Mouse (Mus musculus) cerebellum, adult 9-11 months (tissue): ENCODE measurements around the gene Ildr1.

ENCODE experiments used
- DNase-seq: peaks from one replicate; pipeline ENCODE4 v3.0.0; 2022

Ildr1 gene

DNA sequence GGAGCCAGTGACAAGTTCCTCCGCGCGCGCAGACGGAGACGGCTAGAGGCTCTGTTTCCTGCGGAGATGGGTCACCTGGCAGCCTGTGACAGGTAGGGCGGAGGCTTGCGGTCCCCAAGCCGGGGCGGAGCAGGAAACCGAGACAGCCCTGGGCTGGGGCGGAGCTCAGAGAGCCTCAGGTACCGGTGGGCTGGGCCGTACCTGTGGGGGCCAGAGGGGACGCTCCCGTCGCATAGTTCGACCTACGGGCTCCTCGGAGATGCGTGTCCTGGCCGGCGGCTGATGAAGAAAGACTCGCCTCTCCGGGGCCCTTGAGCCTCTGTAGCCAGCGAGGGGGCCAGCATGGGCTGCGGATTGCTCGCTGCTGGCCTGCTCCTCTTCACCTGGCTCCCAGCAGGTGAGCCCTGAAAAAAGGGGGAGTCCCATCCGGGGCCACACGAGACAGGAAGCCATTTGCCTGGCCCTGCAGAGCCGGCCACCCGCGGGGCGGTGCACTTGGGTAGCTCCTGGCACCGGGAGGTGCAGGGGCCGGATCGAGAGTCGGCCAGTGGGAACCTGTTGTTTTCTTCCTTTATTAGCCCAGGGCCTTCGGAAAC lies at the start of gene Ildr1:
Gene Ildr1, plus strand, starts transcription at position 161 of the 596 bp plus-strand sequence.
- no peak for DNase-seq

DNA sequence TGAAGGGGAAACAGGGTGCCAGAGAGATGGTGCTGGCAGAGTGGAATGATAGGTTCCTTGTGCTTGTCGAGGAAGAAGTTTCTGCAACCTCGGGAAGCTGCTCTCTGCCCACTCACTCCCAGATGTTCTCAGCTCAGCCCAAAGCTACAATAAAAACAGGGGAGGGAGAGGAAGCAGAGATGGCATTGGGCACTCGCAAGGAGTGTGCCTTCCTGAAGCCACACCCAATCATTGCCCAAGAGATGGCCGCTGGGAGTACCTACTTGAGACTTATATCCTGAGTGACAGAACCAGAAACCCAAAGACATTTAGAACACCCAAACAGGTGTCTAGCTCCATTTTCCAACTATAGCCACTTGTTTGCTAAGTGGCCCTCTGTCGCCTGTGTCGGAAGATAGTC lies 48.7 kb upstream of the Ildr1 start:
- no peak for DNase-seq

DNA sequence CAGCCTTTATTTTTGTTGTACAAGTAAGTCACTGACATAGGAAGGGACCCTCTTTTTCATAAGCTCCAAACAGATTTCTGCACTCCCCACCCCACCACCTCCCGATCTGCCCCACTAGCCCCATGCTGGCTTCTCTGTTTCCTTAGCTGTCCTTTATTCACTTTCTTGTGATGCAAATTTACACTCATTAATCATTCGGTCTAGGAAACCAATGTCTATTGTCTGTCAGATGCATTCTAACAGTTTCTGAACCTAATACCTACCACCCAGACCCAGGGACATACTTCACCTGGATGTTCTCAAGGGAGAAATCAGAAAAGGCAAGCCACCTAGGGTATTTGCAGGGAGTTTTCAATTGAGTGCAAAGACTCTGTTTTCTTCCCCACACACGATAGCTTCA lies 44.5 kb upstream of the Ildr1 start:
- no peak for DNase-seq

- no peak for DNase-seq
These were observed 43.3 kb upstream of the Ildr1 start for GRCm38 (mm10) chr16:36650511-36650910.

DNA sequence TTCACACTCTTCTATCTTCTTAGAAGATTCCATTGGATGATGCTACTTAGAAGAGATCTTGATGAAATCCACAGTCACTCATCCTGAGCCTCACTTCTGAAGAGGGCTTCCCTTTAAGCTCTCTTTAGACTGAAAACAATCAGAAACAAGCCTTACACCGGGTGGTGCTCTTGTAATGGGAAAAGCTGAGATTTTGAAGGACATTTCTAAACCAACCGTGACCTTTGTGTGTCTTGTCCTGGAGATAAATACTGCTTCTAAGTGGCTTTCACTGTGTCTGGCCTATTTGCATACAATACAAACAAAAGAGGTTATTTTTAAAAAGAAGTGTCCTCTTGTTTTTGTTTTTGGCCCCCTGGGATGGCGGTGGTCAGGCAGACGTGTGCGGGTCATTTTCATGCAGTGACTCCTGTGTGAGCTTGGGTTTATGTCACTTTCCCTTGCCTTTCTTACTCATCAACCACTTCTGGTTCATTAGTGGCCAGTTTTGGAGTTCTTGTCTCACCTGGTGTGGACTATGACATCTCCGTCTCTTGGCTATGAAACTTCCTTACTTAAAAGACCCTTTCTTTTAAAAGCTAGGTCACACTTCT lies 42.5 kb upstream of the Ildr1 start:
- DNase-seq, result no peak

DNA sequence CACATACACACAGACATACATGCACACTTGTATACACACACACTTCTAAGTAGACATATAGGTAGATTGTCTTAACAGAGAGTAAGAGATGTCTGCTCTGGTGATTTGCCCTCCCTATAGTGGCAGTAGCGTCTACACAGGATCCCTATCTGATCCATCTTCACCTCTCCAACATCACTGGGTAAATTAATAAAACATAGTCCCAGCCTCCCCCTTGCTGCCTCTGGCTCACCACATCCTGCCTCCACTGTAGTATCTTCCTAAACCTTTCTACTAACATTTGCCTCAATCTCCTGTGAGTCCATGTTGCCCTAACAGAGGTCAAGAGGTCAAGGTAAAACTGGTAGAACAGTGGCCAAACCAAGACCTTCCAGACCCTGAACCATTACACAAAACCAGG lies 38.6 kb upstream of the Ildr1 start:
- no peak for DNase-seq

DNA sequence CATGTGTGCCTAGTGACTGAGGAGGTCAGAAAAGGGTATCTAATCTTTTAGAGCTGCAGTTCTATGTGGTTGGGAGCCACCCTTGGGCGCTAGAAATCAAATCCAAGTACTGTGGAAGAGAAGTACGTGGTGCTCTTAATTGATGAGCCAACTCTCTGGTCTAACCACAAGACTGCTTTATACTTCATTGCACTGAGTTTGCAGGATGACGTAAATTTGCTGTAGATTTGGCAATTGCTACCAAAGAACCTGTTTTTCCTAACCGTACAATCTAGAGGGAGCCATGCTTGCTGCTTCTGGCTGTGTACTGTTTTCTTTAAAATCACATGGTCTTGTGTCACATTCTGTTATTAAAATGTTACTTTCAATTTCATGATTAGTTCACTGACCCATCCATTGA lies 37.9 kb upstream of the Ildr1 start:
- DNase-seq, result no peak

- no peak for DNase-seq
These were observed 32.4 kb upstream of the Ildr1 start for GRCm38 (mm10) chr16:36661330-36661729.

DNA sequence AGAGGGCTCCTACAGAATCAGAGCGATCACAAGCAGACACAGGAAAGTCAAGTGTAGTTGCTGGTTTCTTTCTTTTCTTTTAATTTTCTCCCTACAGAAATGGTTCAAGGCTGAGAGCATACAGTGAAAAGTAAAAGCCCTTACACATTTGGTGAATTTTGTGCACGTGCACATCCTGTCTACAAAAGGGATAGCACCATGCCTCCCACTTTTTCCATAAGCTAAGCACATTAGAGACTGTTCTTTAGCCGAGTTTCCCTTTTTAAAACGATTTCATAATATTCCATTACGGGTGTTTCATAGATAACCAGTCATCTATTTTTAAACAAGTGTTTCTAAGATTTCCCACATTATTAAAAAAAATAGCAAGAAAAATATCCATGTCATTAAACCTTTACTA lies 30.3 kb upstream of the Ildr1 start:
- no peak for DNase-seq

DNA sequence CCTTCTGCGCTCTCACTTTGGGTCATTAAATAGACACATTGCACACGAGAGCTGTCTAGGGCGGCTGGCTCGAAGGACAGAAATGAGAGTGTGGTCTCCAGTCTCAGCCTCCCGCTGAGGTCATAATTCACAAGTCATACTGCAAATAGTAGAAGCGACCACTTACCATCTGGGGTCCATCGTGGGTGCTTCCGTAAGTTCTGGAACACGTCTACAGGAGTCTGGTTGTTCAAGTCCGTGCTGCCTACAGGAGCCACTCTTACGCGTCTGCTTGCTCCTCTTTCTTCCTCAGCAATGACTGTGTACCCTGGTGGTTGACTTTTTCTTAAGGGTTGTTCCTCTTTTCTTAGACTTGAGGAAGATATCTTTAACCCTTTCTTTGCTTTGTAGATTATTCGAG lies 28.0 kb upstream of the Ildr1 start, which contains the start of gene Cd86:
Gene Cd86, minus strand, starts transcription at position 300 of the 400 bp plus-strand sequence.
- no peak for DNase-seq

DNA sequence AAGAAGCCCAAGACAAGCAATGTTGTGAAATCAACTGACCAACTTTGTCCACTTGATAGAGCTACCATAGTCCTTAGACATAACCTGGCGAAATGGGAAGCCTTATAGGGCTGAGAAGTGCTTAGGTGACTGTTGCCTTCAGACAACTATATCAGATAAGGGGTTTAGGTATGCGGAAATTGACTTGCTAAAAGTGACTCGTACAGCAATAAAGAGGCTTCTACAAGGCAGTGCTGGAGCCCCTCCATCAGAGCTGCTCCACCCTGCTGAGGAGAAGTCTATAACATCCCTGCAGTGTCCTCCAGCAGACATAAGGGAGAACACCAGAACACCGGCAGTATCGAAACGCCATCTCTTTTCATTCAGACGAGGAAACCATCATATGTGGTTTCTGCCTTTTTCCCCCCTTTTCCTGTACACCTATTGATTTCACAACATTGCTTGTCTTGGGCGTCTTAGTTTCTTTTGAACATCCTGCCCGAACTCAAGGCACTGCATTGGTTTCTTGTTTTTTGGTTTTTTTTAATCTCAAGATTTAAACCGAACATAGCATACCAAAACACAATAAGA lies 27.2 kb upstream of the Ildr1 start:
- no peak for DNase-seq

GRCm38 (mm10) chr16:36670590-36670989 lies 23.2 kb upstream of the Ildr1 start:
- DNase-seq, result no peak

GRCm38 (mm10) chr16:36673196-36673595 lies 20.6 kb upstream of the Ildr1 start:
- no peak for DNase-seq

DNA sequence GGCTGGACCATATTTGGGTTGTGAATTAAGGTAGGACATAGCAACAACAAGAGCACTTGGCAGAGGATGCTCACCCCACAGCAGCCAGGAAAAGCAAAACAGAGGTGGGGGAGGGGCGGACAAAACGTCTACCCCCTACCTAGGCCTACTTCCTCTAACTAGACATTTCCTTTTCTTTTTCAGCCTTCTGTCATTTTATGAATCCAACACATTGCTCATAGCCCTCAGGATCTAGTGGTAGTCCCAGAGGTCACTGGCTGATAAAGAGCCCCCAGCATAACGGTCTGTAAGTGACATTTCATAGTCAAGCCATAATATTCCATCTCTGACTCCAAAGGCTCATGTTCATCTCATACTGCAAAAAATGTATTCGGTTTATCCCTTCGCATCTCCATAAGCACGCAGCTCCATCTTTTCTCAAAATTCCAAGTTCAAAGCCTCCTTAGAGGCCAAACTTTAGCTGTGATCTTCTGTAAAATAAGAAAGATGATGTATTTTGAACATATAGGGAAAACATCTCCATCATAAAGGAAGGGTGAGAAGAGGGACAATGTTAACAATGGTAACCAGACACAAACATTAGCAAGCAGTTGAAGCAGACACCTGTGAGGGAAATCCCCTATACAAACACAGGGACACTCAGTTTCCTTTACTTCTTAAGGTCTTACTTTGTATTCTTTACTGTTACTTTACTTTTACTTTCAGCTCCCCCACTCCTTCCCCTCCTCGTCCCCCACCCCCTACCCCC lies 19.1 kb upstream of the Ildr1 start:
- DNase-seq, result no peak

GRCm38 (mm10) chr16:36675304-36675703 lies 18.5 kb upstream of the Ildr1 start:
- DNase-seq, result no peak

DNA sequence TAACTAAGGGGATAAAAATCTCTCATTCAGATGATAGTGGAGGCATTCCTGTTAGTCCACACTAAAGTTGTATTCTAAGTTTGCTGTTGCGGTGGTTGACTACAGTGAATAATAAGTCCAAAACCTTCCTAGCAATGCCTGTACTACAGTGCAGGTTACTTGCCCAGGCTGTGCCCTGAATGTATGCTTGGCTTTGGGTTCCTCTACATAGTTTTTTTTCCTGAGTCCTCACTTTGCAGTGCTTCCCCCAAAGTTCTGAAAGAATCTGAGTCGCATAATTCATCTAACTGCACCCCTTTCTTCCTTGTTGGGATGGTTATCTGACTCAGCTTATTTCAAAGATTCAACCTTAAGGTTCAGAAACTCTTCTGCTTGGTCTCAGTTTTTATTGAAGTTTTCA lies 17.9 kb upstream of the Ildr1 start:
- no peak for DNase-seq

GRCm38 (mm10) chr16:36681829-36682228 lies 11.9 kb upstream of the Ildr1 start:
- DNase-seq, result no peak

GRCm38 (mm10) chr16:36684325-36684918 lies 9.4 kb upstream of the Ildr1 start:
- DNase-seq, result no peak

DNA sequence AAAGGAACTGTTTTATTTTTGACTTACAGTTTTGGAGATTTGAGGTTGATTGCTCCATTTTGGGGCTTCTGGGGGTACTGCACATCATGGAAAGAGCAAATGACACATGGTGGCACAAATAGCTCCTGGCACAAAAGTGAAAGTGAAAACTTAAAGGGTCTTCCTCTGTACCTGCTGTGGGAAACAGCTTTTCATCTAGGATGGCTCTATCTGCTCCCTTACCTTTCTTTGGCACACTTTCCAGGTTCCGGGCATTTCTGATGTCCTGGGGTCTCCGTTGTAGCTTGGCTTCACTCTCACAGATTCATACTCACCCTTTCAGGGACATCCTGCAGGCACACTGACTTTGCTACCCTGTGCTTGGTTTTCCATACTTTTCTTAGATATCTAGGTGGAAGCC lies 5.7 kb upstream of the Ildr1 start:
- DNase-seq, result no peak

DNA sequence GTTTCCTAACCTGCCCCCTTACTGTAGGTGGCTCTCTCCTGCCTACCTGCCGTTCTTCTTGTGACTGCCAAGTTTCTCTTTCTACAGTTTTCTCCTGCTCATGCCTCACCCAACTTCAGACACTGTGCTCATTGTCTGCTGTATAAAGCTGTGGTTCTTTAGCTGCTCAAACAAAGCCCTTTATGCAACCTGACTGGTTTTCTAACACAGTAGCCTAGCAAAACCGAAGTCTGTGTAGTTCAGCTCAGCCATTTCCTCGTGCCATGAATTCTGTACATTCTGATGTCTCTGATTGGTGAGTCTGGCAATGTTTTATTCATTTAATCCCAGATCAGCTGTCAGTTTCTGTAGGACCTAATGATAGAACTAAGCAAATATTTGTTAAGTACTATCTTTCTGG lies 2.3 kb upstream of the Ildr1 start:
- no peak for DNase-seq

- no peak for DNase-seq
These were observed 1.1 kb downstream of the Ildr1 start for GRCm38 (mm10) chr16:36694798-36695290.

- no peak for DNase-seq
These were observed 3.6 kb downstream of the Ildr1 start for GRCm38 (mm10) chr16:36697331-36697730.

GRCm38 (mm10) chr16:36700484-36700883 lies 6.7 kb downstream of the Ildr1 start:
- no peak for DNase-seq
